ENCODE assay signal across 12 mouse cellular contexts in genomic region chr2:22624188-22624975, GRCm38 (mm10). TPM values are rescaled to one million over a fixed set of nuclear protein-coding genes. Genes with fewer than 3 reads are reported as not detected.
DNase-seq lines count a peak whose midpoint lies in the region; ATAC-seq and TF ChIP-seq lines count a peak whose summit lies in the region.
"Had no signal": no experiment of that assay in that cellular context is flagged by ENCODE, and none has a peak within 500 bp of the region (broad histone marks: within the 10 kb centered on the region; RNA-seq: fewer than 3 reads in every experiment).

No protein-coding gene starts in this region.

- H3K4me3 ChIP-seq in layer of hippocampus, adult 2 months: no peak overlapping the region
- peak overlapping the region; percentile 56 for H3K4me3 ChIP-seq in forebrain, embryonic 15.5 days
- peak overlapping the region; percentile 56; the same call in 1 of the 2 replicates for H3K4me3 ChIP-seq in midbrain, embryonic 10.5 days

- peaks cover 50% of the 10 kb centered on the region for H3K4me1 ChIP-seq in forebrain, embryonic 15.5 days
- peaks cover 46% of the 10 kb centered on the region for H3K4me1 ChIP-seq in midbrain, embryonic 10.5 days

- H3K9ac ChIP-seq in forebrain, embryonic 15.5 days (replicated peaks): peak overlapping the region; percentile 70
- H3K9ac ChIP-seq: liver, embryonic 14.5 days had no signal

- 3% methylated on average over 27 of the region's 27 CpGs for WGBS in forebrain, embryonic 15.5 days
- 3% methylated on average over 27 of the region's 27 CpGs for WGBS in midbrain, embryonic 10.5 days

- peak; percentile 6 to 12 for DNase-seq in layer of hippocampus, postnatal 10 days (ENCODE audit: low spot score in 2 of 2)
- DNase-seq in layer of hippocampus, adult 2 months (ENCODE audit: low spot score in 2 of 2): no peak
- peak; percentile 40 for DNase-seq in midbrain, embryonic 10.5 days (ENCODE audit: low spot score)
- DNase-seq in retina, postnatal 1 day: peak; percentile 31
- DNase-seq in urinary bladder, postnatal 10 days (ENCODE audit: low spot score): no peak
- DNase-seq in urinary bladder, adult 18-20 months (ENCODE audit: low spot score in 2 of 2): no peak
- no peak for DNase-seq in cerebellum, adult 9-10 months
- DNase-seq: cerebellum, adult 11-12 months; layer of hippocampus, postnatal 36 days; thymus, adult 2 months had no signal

- H3K27me3 ChIP-seq in forebrain, embryonic 15.5 days: peaks cover 34% of the 10 kb centered on the region
- H3K27me3 ChIP-seq in midbrain, embryonic 10.5 days (ENCODE audit: low read depth, poor library complexity, severe bottlenecking): peaks cover 99% of the 10 kb centered on the region

- H3K9me3 ChIP-seq in forebrain, embryonic 15.5 days: no peaks in the 10 kb centered on the region
- no peaks in the 10 kb centered on the region for H3K9me3 ChIP-seq in midbrain, embryonic 10.5 days (replicated peaks)

- H3K36me3 ChIP-seq in forebrain, embryonic 15.5 days: no peaks in the 10 kb centered on the region
- H3K36me3 ChIP-seq in midbrain, embryonic 10.5 days: no peaks in the 10 kb centered on the region

- peak overlapping the region; percentile 82 for H3K4me2 ChIP-seq in forebrain, embryonic 15.5 days (replicated peaks)

- no peak for ATAC-seq in forebrain, embryonic 15.5 days (replicated peaks)

- no peak for TF ChIP-seq CTCF in layer of hippocampus, adult 2 months (conservative IDR thresholded peaks at IDR 0.05)

- H3K27ac ChIP-seq in layer of hippocampus, adult 2 months: no peak overlapping the region
- peak overlapping the region; percentile 98 for H3K27ac ChIP-seq in forebrain, embryonic 15.5 days (replicated peaks)
- no peak overlapping the region for H3K27ac ChIP-seq in midbrain, embryonic 10.5 days (replicated peaks)
- H3K27ac ChIP-seq: liver, embryonic 14.5 days had no signal

RNA-seq across cellular contexts. Expression of gene Gad2, which starts 2.4 kb away (rescaled TPM):
- 10 to 100 TPM; 69.2 to 80.4 TPM for total RNA-seq in layer of hippocampus, postnatal 10 days (2021)
- 10 to 100 TPM; 86.2 to 89.9 TPM for total RNA-seq in layer of hippocampus, adult 2 months (2021)
- 70.0 and 78.2 TPM in 2 replicates for polyA plus RNA-seq in forebrain, embryonic 15.5 days (2015; fragmentation: Nextera tagmentation; extraction: Ambion mirVana)
- 4.0 and 13.4 TPM in 2 replicates for polyA plus RNA-seq in midbrain, embryonic 10.5 days (2016; fragmentation: Nextera tagmentation; extraction: Ambion mirVana)
- polyA plus RNA-seq: liver, embryonic 14.5 days; thymus, adult 2 months had no signal

Comparison
In these comparisons a context has a peak if more than half of its experiments do, and no peak if none do; other contexts are left out.
1. DNase-seq: peak in layer of hippocampus, postnatal 10 days (2 of 2), midbrain, embryonic 10.5 days (single experiment) and retina, postnatal 1 day (single experiment); none in layer of hippocampus, adult 2 months (0 of 2), urinary bladder, postnatal 10 days (single experiment), urinary bladder, adult 18-20 months (0 of 2) and cerebellum, adult 9-10 months (single experiment).